Mouse (Mus musculus): ENCODE results near the gene Tnni3.
"Not testable (repeated sequence)": the region's sequence is repeated elsewhere in the genome, so short reads cannot be mapped to it uniquely, and the experiment has no call there.

Tnni3 gene

GRCm38 (mm10) chr7:4524212-4524922 is at the start of gene Tnni3:
Gene Tnni3 (minus strand): TSS chr7:4524229.
- peak; percentile 22 for DNase-seq (ENCODE audit: low spot score)

- DNase-seq (ENCODE audit: low spot score): not testable (repeated sequence)
These were observed 48.3 kb upstream of the Tnni3 start for GRCm38 (mm10) chr7:4572361-4572760.

GRCm38 (mm10) chr7:4562660-4563059 is 38.6 kb upstream of the Tnni3 start:
- DNase-seq (ENCODE audit: low spot score): no peak

DNA sequence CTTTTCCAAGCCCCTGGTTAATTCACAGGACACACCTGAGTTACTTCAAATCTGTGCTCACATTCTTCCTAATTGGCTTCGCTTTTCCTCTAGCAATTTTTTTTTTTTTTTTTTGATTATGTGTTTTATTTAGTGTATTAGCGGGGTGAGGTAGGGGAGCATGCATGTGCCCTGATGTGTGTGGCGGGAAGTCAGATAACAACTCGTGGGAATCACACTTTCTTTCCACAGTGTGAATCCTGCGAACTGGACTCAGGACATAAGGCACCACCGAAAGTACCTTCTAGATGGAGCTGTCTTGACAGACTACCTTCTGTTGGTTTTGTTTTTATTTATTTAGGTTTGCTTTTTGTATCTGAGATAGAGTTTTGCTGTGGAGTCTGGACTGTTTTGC is 33.1 kb upstream of the Tnni3 start:
- no peak for DNase-seq (ENCODE audit: low spot score)

- peak; percentile 42 for DNase-seq (ENCODE audit: low spot score)
These were observed 32.5 kb upstream of the Tnni3 start for GRCm38 (mm10) chr7:4556256-4557166.

GRCm38 (mm10) chr7:4547221-4547641 is 23.2 kb upstream of the Tnni3 start, which contains the start of gene Syt5:
Gene Syt5 (minus strand): TSS chr7:4547541.
- DNase-seq (ENCODE audit: low spot score): no peak

DNA sequence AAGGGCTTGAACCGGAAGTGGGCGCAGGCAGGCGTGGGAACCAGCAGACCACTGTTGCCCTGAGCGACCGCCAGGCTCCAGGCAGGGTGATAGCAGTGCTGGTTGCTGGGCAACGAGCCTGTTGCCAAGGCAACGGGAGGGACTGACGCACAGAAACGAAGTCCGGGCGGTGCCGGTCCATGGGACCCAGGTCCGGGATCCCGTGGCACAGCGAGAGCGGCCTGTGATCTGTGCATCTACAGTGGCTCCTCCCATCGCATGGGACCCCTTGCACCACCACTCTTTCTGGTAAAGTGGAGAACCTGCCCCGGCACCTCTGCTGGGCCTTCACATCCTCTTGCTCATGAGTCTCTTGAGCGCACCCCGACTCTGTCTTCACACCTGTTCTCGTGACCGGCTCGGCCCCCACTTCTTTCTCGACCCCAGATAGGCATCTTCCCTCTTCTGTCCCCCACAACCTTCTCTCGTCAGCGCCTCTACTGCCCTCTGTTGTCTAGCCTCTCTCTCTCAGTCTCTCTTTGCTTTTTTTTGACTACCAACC is 22.6 kb upstream of the Tnni3 start:
- DNase-seq (ENCODE audit: low spot score): peak; percentile 73

GRCm38 (mm10) chr7:4546050-4546449 is 22.0 kb upstream of the Tnni3 start:
- DNase-seq (ENCODE audit: low spot score): no peak

- DNase-seq (ENCODE audit: low spot score): peak; percentile 38
These were observed 18.0 kb upstream of the Tnni3 start for GRCm38 (mm10) chr7:4542013-4542412.

DNA sequence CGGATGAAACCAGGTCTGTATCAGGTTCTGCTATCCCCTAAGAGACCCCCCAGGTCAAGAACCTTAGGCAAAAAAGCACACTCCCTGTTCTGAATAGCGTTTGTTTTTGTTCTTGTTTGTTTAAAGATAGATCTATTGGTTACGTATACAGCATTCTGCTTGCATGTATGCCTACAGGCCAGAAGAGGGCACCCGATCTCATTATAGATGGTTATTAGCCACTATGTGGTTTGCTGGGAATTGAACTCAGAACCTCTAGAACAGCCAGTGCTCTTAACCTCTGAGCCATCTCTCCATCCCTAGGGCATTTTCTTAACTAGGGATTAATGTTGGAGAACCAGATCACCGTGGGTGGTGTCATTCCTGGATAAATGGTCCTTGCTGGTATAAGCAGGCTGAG is 17.3 kb upstream of the Tnni3 start:
- no peak for DNase-seq (ENCODE audit: low spot score)

DNA sequence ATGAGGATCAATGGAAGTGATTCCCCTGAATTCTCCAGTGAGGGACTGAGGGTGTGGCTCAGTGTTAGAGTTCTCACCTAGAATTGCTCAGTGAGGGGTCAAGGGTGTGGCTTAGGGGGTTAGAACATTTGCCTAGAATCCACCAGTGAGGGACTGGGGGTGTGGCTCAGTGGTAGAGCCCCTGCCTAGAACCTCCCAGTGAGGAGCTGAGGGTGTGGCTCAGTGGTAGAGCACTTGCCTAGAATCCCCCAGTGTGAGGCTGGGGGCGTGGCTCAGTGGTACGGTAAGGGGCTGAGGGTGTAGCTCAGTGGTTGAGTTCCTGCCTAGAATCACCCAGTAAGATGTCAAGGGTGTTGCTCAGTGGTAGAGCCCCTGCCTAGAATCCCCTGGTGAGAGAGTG is 15.0 kb upstream of the Tnni3 start:
- no peak for DNase-seq (ENCODE audit: low spot score)

DNA sequence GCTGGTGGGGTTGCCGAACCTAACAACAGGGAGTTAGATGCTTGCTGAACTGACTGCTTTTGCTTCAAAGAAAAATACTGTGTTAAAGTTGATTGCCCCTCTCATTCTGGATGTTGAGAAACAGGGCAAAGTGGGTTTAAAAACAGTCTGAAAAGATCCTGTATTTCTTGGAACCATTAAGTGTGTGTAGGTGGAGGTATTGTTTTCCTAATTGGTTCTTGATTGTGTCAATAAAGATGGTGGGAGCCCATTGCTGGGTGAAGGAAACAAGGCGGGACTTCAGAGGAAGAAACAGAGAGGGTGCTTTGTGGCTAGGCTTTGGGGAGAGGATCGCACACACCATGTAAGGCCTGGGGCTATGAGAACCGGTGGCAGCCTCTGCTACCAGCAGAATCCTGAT is 13.2 kb upstream of the Tnni3 start:
- no peak for DNase-seq (ENCODE audit: low spot score)

DNA sequence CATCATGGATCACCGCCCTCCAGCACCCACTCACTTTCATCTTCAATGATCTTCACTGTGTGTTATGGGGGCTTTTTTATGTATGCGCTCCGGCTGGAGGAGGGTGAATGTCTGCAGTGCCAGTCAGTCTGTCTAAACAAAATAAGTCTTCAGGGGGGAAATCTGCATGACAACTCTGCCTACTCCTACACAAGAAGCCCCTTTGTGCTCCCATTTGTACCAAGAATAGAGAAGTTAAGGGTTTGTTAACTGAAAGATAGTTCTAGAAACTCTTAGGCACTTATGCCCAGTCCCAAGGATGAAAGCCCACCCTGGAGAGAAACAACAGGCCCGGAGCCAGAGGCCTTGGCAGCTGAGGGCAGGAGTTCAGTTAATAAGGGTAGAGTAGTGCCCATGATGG is 12.3 kb upstream of the Tnni3 start:
- DNase-seq (ENCODE audit: low spot score): no peak

GRCm38 (mm10) chr7:4532005-4532729 is 8.1 kb upstream of the Tnni3 start, which contains the start of gene Dnaaf3:
Gene Dnaaf3 (minus strand): TSS chr7:4532453.
- peak; percentile 83 for DNase-seq (ENCODE audit: low spot score)

GRCm38 (mm10) chr7:4530166-4530565 is 6.1 kb upstream of the Tnni3 start:
- DNase-seq (ENCODE audit: low spot score): not testable (repeated sequence)

DNA sequence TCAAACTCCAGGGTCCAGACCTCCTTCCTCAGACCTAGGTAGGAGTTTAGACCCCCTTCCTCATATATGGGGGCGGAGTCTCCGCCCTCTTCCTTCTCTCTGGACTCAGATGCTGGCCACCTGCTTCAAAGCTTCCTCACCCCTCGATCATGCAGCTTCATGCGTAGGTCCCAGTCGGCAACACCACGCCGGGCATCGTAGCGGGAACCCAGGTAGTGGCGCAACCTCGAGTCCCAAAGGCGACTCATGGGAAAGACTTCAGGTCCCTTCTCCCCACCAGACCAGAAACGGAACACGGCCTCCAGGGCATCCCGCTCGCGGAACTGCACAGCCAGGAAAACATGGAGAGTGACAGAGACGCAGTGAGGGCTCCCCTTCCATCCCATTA is 3.3 kb upstream of the Tnni3 start:
- peak; percentile 3 for DNase-seq (ENCODE audit: low spot score)

DNA sequence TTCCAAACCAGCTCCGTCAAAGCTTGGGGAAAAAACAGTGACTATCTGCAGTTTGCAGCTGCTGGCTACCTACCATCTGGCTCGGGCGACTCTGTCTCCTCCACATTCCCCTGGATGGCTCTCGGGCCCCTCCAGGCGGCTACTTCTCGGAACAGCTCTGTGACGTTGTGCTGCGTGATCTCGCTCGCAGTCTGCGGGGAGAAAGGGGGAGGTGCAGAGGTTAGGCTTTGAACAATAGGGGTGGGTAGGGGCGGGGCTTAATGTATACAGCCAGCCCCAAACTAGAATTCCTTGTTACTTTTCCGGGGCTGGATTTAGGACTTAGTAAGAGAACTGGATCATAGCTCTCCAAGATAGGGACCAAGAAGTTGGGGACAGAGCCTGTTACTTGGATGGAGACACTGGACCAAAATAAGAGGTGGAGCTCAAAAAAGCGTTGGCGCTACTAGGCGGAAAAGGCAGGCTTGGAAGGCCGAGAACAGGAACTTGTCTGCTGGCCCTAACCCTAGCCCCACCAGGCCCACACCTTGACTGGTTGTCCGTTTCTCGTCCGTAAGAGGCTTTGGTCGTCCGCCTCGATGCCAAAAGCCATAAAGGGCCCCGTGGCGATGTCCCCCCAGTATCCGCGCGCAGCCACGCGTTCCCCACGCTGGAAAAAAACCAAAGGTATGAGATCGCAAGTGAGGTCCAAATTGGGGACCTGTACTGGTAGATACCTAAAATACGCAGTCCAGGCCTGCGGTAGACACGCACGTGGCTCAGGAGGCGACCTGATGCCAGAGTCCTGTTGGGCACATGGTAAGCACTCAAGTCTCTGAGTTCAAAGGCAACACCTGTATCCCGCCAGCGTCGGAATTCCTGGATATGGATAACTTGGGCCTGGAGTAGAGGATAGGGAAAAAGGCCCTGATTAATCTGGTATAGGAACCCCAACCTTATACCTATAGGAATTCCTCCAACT is 2.6 kb upstream of the Tnni3 start:
- peak; percentile 67 for DNase-seq (ENCODE audit: low spot score)

GRCm38 (mm10) chr7:4523205-4524130 is 561 bp downstream of the Tnni3 start:
- DNase-seq (ENCODE audit: low spot score): peak; percentile 4

DNA sequence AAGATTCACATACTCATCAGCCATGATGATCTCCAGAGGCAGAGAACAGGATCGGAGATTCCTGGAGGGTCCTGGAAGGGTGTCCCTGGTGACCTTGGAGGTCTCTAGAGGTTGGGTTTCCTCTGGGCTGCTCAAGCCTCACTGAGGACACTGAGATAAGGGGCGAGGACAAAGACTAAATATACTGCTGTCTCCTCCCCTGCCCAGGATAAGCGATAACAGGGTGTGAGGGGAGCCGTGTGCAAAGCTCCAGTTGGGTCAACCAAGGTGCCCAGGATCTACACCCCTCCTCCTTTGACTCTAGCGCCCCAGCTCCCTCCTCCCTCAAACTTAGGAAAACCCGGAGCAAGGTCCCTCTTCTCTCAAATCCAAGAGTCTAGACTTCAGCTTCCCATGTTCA is 1.7 kb downstream of the Tnni3 start:
- peak; percentile 57 for DNase-seq (ENCODE audit: low spot score)
